Mouse (Mus musculus): Measurements from ENCODE around the gene Ifitm2.

Gene Ifitm2

DNA sequence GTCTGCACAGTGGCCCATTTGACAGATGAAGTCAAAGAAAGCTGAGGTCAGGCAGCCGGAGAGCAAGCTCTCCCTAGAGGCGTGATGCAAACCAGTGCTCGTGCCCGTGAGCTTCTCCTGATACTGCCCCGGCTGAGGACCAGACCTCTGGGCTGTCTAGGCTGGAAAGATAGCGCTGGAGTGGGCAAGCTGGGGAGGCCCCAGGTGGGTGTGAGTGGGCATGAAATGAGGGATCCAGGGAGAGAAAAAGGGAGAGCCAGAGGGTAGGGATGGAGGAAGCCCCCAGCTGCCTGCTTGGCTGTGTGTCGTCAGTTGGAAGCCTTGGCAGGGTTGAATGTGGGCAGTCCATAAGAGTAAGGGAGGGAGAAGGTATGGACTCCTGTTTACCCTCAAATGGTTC is 11.6 kb downstream of the Ifitm2 start:
- CTCF ChIA-PET = no interaction called here

DNA sequence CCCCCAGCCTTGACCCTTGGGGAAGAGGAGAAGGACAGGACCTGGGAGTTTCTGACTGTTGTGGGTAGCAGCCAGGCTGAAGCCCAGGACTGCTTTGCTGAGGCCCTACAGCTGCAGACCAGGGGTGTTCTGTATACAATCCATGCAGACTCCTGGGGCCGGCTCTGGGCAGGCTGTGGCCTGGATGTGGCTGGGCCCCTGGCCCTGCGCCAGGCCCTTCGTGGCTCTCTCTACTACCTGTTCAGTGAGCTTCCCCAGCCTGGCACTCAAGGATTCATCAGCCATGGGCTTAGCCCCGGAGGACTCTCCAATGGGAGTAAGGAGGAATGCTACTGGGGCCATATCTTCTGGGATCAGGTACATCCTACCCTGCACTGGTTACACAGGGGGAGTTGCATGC is 12.4 kb downstream of the Ifitm2 start:
- CTCF ChIA-PET = no interaction called here

DNA sequence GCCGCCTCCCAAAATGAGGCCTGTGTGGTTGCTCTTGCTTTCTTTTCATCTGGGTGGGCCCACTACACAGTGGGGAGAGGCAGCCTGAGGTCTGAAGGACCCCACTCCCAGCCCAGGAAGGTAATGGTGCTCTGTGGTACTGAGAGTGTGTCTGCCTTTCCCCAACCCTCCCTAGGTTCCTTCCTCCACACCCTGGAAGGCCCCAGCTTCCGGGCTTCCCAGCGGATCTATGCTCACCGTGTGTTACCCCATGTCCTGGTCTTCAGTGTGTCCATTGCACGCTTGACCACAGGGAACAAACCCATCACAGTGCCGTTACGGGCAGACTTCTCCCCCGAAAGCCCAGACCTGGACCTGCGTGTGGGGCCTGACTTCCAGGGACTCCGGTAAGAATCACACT is 13.0 kb downstream of the Ifitm2 start:
- CTCF ChIA-PET = no interaction called here

DNA sequence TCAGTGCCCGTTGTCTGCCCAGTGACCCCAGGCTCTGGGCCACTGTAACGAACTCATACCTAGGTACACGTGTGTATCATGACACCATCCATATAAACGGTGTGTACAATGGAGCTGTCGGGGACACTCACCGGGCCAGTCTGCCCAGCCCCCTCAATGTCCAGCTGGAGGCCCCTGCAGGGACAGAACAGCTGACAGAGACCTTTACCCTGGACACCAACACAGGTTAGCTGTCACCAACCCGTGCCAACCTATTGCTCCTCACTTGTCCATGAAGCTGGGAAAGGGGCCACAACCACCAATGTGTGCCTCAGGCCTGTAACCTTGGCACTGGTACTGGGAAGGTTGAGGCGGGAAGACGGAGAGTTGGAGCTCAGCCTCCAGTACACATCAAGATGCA is 13.4 kb downstream of the Ifitm2 start:
- CTCF ChIA-PET = interaction anchor here (0.7 to 1.4 kb wide), 2 partner anchors 17 to 234 kb away, joined by 3 read pairs; no protein-coding TSS in a partner anchor

DNA sequence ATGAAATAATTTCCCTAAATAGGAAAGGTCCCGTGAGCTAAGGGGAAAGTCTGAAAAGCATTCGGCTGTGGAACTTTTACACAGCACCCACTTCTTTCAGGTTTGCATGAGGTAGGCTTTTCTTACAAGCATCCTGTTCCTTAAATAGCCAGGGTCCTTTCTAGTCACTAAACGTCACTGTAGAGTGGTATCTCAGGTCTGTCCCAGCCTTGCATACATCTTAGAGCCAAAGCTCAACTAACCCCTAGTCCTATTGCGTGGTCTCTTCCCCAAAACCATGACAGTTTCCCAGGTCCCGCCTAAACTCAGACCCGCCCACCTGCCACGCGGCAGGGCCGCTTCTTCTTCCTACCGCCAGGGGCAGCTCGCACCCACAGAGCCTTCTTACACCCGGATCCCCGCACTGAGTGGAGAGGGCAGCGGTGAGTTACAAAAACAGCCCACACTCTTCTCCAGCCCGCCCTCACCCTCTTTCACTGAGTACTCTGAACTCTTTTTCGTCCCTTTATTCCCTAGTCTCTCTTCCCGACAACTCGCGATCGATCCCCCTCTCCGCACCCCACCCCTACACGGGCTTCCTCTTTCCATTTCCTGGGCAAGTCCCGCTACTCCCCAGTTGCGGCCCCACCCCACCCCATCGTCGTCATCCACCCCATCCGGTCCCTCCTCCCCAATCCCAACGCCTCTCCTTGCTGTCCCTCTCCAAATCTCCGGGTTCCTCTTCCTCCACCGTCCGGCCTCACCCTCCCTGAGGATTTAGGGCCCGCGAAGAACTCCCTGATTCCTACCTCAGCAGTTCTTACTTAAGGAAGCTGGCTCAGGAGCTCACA is 14.3 kb downstream of the Ifitm2 start, which contains the start of gene Pgghg:
Gene Pgghg (plus strand): TSS at position 170 of the 830 bp plus-strand sequence.
- CTCF ChIA-PET = interaction anchor here (0.5 to 1.4 kb wide), 6 partner anchors 11 to 235 kb away, joined by 3 to 5 read pairs (median 3); no protein-coding TSS in a partner anchor

DNA sequence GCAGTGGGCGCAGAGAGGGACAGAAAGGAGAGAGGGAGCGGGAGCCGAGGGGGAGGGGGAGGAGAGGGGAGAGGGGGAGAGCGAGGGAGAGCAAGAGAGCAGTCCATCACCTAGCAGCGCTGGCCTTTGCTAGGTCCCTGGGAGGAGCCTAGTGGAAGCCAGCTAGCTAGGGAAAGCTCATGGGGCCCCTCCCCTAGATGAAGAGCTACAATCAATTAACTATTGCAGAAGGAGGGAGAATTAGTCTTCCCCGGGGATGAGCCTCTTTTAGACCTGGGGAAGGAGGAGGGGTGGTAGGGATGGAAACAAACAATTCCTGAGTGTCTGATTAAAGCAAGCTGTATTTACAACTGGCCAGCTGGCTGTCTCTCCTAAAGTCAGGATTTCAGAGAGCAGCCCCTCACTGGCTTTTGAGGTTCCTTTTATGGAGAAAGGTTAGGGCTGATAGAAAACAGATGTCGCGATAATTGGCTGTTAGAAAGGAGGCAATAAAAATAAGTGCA is 16.1 kb downstream of the Ifitm2 start:
- CTCF ChIA-PET = no interaction called here

DNA sequence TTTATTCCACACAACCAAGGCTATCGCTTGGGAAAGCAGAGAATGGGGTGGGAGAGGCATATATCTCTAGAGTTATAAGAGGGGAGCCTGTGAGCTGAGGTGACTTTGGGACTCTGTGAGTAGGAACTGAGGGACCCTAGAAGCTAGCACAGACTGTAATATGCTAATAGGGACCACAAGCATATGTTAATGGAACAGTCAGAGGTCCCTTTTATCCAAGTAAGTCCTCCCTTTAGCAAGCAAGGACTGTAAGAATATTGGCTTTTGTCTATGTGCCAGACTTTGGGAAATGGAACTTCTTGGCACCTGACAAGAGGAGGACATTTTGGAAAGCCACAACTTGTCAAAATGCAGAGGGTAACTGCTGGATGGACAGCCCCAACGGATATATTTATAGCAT is 16.9 kb downstream of the Ifitm2 start:
- CTCF ChIA-PET = no interaction called here

DNA sequence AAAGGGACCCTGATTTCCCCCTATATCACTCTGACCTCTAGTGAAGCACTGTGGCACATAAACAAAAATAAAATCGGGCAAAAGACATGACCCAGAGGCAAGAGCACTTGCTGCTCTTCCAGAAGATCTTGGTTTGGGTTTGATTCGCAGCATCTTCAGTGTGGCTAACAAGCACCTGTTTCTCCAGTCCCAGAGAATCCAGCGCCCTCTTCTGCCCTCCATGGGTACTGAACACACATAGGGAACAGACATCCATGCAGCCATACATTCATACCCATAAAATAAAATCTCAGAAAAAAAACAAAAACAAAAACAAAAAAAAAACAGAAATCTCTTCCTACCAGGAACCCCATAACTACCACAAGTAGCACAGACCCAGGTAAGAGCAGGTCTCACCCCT is 17.4 kb downstream of the Ifitm2 start:
- CTCF ChIA-PET = no interaction called here

DNA sequence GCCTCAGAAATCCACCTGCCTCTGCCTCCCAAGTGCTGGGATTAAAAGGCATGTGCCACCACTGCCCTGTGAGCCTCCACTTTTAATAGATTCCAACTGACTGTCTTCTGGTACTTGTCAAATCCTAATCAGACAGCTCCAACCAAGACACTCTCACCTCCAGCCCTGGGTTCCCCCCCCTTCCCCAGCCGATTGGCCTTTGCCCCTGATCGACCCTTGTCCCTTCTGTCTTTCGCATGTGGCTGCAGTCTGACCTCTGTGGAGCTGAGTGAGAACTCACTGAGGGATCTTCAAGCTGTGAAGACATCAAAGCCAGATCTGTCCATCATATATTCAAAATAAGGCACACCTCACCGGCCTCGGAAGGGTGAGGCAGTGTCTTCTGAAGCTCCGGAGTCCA is 28.6 kb downstream of the Ifitm2 start:
- CTCF ChIA-PET = interaction anchor here (0.6 kb wide), 1 partner anchor 10 kb away, joined by 14 read pairs; no protein-coding TSS in a partner anchor

DNA sequence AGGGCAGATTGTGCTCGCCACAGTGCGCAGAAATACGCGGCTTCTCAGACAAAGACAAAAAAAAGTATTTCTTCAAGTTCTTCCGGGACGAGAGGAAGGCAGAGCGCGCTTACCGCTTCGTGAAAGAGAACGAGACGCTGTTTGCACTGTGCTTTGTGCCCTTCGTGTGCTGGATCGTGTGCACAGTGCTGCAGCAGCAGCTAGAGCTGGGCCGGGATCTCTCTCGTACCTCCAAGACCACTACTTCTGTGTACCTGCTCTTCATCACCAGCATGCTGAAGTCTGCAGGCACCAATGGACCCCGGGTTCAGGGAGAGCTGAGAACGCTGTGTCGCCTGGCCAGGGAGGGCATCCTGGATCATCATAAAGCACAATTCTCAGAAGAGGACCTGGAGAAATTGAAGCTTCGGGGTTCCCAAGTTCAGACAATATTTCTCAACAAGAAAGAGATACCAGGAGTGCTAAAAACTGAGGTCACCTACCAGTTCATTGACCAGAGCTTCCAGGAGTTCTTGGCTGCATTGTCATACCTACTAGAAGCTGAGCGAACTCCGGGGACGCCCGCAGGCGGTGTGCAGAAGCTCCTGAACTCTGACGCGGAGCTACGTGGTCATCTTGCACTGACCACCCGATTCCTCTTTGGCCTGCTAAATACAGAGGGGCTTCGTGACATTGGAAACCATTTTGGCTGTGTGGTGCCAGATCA is 32.6 kb downstream of the Ifitm2 start:
- CTCF ChIA-PET = no interaction called here

DNA sequence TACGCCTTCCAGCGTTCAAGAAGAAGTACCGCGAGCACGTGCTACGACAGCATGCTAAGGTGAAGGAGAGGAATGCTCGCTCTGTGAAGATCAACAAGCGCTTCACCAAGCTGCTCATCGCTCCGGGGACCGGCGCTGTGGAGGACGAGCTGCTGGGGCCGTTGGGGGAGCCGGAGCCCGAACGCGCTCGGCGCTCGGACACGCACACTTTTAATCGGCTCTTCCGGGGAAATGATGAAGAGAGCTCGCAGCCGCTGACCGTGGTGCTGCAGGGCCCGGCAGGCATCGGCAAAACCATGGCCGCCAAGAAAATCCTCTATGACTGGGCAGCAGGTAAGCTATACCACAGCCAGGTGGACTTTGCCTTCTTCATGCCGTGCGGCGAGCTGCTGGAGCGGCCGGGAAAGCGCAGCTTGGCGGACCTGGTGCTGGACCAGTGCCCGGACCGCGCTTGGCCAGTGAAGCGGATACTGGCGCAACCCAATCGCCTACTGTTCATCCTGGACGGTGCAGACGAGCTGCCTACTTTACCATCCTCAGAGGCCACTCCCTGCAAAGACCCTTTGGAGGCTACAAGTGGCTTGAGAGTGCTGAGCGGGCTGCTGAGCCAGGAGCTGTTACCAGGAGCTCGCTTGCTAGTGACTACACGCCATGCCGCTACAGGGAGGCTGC is 33.3 kb downstream of the Ifitm2 start:
- CTCF ChIA-PET = no interaction called here

DNA sequence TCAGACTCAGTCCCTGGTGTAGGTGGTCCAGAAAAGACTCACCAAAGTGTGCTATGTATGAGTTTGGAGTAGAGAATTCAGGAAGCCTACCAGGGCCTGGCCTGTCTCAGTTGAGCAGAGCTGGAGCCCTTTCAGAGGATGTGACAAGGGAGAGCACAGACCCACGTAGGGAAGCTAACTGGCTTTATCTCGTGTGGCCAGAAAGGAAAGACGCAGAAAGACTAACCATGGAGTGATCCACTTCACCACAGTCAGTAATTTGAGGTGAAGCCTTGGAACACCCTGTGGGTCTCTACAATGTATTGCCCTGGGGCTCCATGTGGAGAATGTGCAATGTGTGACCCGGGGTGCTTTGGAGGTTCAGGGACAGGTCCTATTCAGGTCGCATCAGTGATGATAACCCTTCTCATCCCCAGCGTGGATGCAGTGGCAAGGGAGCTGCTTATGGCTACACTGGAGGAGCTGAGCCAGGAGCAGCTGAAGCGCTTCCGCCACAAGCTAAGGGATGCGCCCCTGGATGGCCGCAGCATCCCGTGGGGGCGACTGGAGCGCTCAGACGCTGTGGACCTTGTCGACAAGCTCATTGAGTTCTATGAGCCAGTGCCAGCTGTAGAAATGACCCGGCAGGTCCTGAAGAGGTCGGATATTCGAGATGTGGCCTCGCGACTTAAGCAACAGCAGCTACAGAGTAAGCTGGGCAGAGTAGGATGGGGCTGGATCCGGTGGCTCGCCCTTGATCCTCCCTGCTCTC is 34.4 kb downstream of the Ifitm2 start:
- CTCF ChIA-PET = interaction anchor here (0.6 to 0.7 kb wide), 2 partner anchors 13 to 262 kb away, joined by 3 to 4 read pairs; no protein-coding TSS in a partner anchor

DNA sequence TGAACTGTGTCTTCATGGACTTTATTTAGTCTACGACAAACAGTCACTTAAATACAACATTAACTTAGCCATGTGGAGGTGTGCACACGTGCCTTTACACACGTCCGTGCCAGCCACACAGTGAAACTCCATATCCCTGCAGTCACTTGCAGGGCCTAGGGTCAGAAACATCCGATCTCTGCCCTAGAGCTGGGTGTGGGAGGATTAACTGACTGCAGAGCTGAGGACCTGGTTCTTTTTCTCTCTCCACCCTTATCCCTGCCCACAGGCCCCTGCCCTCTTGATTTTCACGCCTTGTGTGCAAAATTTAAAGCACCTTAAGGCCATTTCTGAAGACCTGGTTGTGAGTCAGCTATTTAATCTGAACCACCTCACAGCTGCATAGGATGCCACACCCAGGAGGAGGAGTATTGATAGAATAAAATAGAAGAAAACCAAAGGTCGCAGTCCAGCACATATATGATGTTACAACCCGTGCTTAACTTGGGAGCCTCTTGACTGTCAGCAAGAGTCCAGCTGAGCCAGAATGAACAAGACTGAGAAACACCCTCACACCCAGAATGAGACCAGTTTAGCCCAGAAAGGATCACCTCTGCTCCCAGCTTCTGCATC is 35.3 kb downstream of the Ifitm2 start, which contains the start of gene Nlrp6:
Gene Nlrp6 (plus strand): TSS at position 485 of the 612 bp plus-strand sequence.
- CTCF ChIA-PET = interaction anchor here (0.6 kb wide), 1 partner anchor 263 kb away, joined by 4 read pairs; no protein-coding TSS in a partner anchor

DNA sequence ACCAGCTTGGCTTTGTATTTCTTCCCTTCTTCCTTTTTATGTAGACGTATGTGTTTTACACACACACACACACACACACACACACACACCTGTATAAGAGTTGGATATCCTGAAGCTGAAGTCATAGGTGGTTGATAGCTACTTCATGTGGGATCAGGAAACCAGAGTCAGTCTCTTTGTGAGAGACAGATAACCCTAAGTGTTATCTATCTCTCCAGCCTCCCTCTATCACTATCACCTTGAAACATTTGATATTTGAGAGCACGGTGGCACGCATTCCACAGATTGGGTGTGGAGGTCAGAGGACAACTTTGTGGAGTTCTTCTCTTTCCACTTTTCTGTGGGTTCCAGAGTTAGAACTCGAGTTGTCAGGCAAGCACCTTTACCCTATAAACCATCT is 35.9 kb downstream of the Ifitm2 start:
- CTCF ChIA-PET = interaction anchor here (0.6 kb wide), 1 partner anchor 228 kb away, joined by 6 read pairs; no protein-coding TSS in a partner anchor

DNA sequence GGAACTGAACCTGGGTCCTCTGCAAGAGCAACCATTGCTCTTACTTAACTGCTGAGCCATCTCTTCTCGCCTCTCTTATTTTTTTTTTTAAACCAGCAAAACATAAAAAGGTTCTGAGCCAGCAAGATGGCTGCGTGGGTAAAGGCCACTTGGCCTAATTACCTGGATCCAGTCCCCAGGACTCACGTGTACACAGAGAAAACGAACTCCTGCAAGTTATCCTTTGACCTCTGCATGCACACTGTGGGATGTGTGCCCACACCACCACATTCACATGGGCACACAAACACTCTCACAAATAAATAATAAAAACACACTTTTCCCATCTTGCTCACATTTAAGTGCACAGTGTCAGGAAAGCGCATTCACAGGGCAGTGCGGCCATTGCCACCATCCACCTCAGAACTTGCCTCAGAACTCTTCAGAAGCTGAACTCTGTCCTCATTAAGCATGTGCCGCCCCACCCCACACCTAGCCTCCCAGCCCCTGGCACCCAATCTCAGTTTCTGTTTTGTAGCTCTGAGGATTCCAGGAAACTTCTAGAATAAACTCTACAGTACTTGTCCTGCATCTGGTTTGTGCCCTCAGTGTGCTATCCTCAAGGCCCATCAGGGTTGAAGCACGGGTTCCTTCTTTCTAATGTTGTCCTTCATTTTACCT is 41.6 kb downstream of the Ifitm2 start:
- CTCF ChIA-PET = no interaction called here

DNA sequence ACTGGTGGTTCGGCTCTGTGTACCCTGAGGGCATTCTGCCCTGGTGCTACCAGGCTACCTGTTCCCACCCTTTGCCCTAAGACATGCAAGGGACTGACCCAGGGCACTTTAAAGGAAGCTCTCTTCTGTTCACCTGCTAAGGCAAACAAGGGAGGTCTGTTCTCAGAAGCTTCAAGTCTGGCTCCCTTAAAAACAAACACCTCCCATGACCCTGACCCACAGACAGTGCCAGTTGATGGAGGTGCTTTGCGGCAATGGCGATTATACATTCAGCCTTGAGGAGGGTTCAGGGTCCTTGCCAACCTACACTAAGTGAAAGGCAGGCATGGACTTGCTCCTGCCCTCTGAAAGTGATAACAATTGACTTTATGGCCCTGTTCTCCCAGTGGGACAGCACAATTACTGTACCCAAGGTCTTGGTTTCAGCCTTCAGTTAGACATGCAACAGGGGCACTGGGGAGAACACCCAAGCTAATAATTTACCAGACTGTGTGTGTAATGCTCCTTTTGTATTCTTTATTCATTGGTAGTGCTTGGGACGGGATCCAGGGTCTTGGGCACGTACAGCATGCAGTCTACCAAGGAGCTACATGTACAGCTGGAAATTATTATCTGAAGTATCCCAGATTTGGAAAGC is 42.8 kb downstream of the Ifitm2 start:
- CTCF ChIA-PET = interaction anchor here (0.7 kb wide), 1 partner anchor 133 kb away, joined by 7 read pairs; no protein-coding TSS in a partner anchor

DNA sequence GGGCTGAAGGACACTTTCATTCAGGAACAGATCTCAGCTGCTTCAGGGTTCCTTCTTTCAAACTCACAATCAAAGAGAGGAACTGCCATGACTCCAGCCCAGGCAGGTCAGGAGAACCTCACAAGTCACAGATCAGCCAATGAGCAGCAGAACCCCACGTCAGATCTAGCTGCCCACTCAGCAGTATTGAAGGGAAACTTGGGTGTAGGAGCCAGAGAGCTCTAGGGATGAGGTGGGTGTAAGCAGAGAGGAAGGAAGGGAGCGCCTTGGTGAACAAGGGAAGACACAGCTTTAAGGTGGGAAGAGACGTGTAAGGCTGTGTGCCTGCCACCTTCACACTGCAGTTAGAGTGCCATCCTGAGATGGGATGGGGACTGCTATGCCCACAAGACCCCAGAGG is 43.5 kb downstream of the Ifitm2 start:
- CTCF ChIA-PET = no interaction called here

DNA sequence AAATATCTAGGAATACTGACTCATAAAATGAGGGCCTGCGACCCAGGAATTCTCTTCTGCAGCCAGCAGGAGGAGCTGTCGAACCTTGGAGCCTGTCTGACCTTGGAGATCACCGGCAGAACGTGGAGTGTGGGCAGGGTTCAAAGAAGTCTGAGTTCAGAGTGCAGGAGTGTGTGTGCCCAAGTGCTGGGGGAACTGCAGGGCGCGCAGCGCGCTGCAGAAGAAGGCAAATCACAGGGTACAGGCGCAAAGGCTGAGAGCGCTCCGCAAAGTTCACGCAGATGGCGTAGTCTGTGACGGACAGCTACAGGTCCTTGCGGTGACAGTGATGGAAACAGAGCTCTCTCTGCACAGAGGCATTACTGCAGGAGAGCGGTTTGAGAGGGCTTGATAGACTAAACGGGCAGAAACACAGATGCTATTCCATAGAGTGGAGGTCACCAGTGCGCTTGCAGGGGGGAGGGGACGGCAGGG is 47.1 kb downstream of the Ifitm2 start:
- CTCF ChIA-PET = interaction anchor here (0.6 to 3.1 kb wide), 6 partner anchors 13 to 177 kb away, joined by 3 to 21 read pairs (median 3); no protein-coding TSS in a partner anchor

DNA sequence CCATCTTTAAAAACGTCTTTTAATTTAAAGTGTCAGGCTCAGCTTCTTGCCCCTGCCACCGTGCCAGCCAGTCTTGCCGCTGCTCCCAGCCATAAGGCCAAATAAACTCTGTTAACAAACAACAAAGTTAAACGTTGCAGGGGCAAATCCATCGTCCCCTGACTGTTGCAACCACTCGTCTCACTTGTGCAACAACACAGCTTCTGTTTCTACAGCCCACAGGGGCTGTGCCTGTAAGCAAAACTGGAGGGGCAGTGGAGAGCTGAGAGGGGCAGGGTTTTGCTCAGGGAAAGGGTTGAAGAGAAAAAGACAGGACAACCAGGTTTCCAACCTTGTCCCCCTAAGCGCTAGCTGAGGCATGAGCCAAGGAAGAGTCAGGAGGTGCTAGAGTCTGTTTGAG is 47.6 kb downstream of the Ifitm2 start:
- CTCF ChIA-PET = interaction anchor here (1.2 to 3.1 kb wide), 3 partner anchors 14 to 164 kb away, joined by 3 to 21 read pairs (median 3); no protein-coding TSS in a partner anchor

All from spleen, embryonic (tissue).